Mouse (Mus musculus): ENCODE measurements around the gene Rorc.

- TF ChIP-seq POLR2A (IDR thresholded peaks at IDR 0.05; ENCODE audit: insufficient read depth, low read length) (no peak), CTCF (IDR thresholded peaks at IDR 0.05; ENCODE audit: low read depth, low read length) (no peak)
These were observed 29.9 kb downstream of the Rorc start for GRCm38 (mm10) chr3:94402451-94402850.
